Mouse (Mus musculus) urinary bladder, adult 2 months (tissue): ENCODE results near the gene Palm2. TPM values are rescaled to one million over a fixed set of nuclear protein-coding genes. Genes with fewer than 3 reads are reported as not detected.

Experiments
- DNase-seq: peaks from one replicate; pipeline ENCODE4 v3.0.0; 2022; ENCODE audit warnings: low spot score
- polyA plus RNA-seq: library from polyadenylated mRNA; depleted of rRNA; stranded (reverse); fragments of >200 nt; gene quantifications from 2 replicates; pipeline ENCODE4 v1.2.3, GENCODE M21; 2012

Gene Palm2
- polyA plus RNA-seq, 1 experiment, result 0.99 TPM

DNA sequence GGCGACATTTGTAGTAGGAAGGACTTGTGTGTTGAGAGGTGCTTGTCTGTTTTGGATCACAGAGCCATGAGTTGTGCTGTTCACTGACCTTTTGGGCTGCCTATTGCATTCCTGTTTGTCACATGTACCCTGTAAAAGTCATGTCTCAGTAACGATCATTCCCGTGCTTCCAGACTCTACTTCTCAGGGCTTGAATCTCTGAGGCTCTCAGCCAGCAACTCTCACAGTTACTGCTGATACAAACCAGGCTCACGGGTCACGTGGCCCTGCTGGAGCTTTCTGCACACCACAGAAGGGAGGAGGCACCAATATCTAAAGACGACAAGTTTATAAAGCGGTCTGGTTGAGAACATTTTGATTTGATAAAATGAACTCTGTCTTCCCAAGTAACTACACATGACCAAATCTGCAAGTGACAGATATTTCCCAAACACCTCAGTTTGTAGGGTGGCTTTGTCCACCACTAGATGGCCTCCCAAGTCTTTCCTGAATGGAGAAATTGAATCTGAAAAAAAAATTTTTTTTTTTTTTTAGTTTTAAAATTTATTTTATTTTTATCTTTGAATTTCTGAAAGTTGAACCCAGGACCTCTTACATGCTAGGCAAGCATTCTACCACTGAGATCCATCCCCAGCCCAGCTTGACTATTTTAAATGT, 236.9 kb downstream of the Palm2 start:
- DNase-seq, result no peak

DNA sequence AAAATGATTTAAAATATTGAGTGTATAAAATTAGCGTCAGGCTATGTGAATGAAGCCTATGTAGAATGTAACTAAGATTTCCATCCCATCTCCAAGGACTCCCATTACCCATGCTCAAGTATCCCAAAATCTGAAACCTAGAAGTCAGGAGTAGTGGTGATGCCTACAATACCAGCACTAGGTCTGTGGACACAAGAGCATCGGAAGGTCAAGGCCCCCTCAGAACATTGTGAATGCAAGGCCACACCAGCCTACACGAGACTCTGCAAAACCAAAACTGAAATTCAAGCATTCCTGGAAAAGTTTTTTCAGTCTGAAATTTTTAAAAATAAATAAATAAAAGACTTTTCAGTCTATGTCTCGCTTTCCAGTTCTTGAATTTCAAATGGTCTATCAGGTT, 238.5 kb downstream of the Palm2 start:
- no peak for DNase-seq

DNA sequence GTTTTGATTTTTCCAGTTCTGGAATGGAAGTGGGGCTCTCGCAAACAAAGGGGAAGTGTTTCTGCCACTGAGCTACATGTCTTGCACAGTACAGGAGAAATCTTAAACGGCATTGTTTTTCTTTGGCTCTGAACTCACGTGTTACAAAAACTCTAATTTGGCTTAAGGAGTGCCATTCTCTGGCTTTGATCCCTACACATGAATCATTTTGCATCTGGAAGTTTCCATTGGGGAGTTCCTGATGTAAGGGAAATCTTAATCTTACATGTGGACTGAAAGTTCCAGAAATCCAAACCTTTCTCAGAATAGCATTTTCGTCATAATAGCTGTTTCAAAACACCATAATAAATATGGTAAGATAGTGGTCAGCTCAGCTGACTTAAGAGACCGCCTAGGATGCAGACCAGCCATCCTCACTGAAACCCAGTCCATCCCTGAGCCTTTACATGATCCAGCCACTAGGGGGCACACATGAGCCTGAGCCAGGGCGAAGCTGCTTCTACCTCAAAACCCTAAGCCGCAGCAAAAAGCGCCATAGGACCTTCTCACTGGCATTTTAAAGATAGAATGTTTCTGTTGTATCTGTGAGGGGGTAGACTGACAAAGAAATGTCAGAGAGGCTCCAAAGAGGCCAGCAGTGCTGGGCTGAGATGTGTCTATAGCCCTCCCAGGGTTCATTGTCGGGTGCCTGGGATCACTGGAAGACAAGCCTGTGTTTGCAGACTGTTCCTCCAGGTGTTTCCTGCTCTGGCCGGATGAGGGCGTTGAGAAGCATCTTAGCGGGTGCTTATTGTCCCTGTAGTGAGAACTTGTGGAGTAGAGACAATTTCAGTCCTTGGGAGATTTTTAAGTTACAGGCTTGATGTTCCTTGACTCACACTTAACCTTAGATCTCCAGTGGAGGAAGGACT, 239.2 kb downstream of the Palm2 start:
- peak; percentile 66 for DNase-seq

DNA sequence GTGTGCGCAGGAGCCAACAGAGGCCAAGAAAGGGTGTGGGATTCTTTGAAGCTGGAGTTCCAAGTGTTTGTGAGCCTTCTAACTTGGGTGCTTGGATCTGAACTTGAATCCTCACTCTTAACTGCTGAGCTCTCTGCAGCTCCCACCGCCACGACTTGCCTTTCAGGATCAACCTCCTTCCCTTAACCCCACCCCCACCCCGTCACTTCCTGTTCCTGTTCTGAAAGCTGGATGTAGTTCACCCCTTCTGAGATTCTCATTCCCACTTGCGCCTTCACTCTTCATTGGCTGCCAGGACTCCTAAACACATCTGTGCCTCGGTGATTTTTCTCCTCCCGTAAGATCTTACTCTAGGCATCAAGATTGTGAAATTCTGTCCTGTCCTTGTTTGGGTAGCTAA, 240.3 kb downstream of the Palm2 start:
- no peak for DNase-seq

DNA sequence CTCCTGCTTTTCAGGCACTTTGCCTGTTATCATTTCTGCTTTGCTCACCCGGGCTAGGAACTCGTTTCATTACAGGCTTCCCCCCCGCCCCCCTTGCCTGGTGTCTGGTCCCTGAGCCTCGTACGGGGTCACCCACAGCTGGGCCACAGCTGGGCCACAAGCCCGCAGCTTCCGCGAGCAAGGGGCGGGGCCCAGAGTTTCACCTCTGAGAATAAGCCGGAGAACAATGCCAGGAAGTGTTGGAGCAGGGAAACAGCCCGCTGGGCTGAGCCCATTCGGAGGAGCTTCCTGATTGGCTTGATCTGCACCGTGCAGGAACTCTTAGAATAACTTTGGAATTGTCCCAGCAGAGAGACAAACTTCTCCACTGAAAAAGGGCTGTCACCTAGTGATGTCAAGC, 241.3 kb downstream of the Palm2 start:
- no peak for DNase-seq

DNA sequence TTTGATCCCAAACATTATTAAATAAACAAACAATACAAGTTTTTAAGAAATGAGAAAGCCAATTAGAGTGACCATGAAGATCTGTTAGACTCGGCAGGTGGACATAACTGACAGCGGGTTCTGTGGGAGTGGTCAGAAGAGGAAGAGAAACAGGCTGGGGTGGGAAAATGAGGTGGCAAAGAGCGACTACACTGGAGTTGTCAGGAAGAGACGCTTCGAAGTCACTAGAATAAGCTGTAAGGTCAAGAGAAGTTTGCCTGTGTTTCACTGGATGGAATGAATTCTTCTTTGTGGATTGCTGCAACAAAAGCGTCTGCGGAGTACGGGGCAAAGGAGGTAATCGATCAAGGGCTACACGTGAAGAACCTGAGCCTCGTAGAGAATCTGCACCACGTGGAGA, 243.9 kb downstream of the Palm2 start:
- DNase-seq, result no peak

DNA sequence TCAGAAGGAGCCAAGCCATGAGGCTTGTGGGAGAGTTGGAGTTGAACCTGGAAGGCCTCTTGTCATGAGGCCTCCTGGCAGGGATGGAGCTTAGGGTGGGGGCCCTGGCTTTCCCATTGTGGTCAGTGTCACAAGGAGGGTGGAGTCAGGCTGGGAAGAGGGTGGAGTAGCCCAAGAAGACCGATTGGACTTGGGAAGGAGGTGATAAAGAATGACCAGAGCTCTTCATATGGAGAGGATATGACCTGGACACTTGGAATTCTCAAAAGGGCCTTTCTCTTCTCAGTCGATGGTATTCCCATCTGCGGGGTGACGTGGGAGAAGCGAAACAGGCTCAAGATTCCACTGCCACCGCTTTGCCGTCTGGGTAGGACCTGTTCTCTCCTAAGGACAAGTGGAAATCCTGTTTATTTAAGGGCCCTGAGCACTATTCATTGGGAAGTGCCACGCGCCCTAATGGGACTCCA, 245.0 kb downstream of the Palm2 start:
- DNase-seq, result no peak

DNA sequence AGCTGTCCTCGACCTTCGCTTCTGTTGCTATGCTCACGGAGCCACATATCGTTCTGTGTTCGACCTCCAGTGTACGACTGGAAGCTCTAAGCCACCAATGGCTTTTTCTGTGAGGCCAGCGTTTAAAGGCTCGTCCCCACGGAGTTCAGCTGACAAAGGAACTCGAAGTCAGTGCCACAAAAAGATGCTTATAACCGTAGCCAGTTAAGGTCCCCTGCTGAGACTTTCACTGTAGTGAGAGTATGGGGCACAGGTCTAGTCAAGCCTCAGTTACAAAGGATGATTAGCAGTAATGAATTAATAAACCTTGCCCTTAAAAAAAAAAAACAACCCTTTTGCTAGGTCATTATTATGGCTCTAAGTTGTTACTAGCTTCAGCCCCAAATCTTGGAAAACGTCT, 246.1 kb downstream of the Palm2 start:
- DNase-seq, result no peak

DNA sequence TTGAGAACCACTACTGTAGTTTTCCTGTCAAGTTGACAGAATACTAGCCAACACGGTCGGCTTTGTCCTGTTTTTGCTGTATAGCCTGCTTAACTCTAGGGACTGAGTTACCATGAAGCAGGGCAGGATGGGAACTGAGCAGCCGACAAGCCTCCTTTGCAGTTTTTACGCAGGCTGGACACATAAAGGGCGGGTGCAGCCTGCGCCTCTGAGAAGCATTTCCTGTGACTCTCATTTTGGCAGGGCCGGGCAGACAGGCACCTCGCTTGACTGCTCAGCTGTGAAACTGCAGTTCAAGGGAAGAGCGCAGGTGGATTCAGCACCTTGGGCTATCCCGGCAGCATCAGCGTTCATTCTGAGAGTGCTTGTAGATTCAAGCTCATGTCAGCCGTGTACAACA, 247.5 kb downstream of the Palm2 start:
- no peak for DNase-seq

DNA sequence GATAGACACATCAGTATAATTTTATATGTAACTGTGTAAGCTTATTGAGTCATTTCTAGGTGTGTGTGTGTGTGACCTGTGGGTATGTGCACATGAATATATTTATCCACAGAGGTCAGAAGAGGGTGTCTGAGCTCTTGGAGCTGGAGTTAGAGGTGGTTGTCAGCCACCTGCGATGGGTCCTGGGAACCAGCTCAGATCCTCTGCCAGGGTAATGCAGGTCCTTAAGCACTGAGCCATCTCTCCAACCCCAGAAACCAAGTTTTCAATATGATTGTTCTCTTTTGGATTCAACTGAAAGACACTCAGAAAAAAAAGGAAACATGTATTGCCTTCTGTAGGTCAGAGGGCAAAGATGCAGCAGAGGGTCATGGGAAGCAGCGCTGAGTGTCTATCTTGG, 248.3 kb downstream of the Palm2 start:
- no peak for DNase-seq

DNA sequence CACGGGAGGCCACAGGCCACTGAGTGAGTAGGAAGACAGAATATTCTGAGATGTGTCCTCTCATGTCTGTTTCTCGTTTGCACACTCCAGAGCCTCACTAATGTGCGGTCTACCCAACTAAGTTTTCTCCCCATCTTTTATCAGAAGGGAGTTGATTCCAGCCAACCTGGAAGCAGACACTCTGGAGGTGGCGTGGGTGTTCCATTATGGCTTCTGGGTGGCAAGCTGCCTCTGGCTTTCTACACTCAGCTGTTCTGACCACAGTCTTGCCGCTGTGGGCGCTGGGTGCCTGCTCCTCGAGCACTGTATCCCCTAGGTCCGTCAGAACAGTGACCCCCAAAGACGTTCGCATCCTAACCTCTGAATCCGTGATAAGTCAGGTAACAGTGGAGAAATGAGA, 248.9 kb downstream of the Palm2 start:
- DNase-seq, result no peak

DNA sequence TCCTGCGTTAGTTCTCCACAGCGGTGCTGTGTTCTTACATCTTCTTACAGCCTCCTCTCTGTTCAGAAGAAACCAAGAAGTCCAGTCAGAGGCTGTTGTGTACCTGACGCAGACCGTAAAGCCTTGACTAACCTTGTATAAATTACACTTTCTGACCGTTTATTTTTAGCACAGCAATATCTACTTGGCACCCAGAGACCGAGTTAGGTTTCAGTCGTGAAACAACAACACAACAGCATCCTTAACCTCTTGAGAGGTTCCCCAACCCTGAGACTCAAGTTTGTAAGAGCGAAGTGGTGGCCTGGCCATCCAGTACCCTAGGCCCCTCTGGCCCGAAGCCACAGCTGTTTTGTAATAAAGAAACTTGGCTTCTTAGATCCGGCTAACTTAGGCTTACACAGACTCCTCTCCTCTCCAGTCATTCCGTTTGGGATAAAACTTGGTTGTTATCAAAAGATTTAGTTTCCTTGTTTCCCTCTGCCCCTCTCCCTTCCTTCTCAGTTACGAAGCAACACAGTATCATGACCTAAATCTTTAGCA, 250.7 kb downstream of the Palm2 start:
- DNase-seq, result no peak

DNA sequence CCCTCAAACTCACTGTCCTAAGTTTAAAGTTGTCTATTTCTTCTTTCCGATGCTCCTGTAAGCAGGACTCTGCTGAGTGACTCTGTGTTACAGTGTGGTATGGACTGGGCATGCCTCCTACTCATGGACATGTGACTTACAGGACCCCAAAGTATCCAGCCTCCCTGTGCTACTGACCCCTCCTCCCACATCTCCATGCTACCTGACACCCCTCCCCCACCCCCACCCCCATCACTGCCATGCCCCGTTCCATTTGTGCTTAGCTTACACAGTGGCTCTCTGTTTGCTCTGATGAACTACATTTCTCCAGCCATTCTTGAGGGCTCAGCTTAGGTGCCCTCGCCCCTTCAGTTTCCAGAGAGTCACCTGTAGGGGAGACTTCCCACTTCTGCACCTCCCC, 252.7 kb downstream of the Palm2 start:
- no peak for DNase-seq

DNA sequence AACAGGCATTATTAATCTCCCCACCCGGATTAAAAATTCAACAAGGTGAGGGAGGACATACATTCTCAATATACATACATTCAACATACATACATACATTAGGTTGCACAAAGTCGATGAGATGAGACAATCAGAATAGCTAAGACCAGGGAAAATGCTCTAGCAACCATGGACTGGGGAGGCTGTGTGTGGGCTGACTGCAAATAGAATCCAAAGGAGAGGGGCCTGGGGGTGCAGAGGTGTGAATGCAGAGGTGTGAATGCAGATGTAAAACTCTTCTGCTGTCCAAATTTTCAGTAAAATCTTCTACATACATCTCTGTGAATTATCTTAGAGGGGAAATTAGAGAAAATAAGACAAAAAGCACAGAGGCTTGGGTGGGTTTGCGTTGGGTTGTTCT, 253.5 kb downstream of the Palm2 start:
- DNase-seq, result no peak

DNA sequence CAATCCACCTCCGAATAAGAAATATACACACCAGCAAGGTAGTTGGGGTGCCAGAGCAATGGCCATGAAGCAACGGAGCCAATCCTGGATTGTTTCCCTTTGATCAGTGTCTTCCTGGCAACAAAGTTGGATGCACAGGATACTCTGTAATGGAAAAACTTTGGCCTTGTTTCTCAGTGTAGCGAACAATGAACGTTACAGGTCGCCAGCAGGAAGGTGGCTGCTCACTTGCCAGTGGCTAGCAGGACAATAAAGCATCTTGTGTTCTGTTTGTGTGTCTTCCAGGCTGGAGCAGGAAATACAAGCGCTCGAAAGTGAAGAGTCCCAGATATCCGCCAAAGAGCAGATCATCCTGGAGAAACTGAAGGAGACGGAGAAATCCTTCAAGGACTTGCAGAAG, 254.1 kb downstream of the Palm2 start:
- no peak for DNase-seq

DNA sequence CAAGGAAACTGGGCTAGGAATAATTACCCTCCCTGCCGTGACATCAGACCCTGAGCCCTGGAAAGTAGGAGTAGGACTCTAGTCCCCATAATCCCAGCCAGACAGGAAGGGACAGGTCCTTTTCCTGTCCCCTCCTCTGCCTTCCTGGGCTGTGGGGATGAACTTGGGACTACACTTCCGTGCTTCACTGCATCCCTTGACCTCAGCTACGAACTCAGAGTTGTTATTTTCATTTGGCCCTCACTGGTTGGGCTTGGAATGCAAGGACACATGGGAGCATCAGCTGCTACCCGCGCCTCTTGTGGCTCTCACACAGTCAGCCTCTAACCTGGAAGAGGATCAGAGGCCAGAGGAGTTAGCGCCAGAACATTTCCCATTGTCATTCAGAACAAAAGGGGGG, 256.0 kb downstream of the Palm2 start:
- DNase-seq, result no peak

DNA sequence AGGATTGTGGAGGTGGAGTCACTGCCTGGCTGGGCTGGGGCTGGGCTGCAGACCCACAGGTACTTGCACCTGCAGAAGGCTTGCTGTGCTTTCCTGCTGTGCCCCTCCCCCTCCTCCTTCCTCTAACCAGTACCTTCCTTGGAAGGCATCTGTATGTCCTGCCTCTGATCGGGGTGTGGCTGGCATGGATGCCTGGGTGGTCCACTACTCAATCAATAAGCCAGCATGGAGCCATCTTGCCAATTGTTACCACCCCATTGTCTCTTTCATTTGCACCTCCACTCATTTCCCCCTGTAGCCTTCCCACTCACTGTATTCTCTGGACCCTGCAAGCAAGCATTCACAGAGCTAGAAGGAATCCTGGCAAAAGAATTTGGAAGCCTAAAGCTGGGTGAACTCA, 256.8 kb downstream of the Palm2 start:
- no peak for DNase-seq

DNA sequence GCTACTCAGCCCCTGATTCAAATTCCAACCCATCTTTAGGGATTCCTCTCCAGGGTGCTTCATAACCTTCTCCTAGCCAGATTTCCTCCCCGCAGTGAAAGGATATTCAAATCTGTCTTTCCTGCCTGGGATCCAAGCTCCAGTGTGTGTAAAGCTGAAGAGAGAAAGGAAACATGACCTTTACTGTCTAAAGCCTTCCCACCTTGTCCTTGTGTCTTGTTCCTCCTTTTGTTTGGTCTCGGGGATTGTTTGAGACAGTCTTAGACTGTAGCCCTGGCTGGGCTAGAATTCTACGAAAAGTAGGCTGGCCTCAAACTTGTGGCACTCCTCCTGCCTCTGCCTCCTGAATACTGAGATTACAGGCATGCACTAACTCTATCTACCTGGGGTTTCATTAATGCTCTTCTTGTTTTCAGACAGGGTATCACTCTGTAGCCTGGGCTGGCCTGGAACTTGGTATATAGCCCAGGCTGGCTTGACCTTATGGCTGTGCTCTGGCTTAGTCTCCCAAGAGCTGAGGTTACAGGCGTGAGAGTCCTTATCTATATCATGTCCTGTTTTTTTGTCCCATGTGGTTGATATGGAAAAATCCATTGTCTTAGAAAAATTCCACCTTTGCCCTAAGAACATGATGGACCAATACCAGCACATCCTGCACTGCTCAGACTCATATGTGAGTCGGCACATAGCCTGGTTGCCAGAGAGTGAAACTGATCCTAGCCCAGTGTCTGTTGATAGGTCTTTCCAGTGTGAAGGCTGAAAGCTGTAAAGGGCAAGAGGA, 260.5 kb downstream of the Palm2 start:
- DNase-seq, result no peak

DNA sequence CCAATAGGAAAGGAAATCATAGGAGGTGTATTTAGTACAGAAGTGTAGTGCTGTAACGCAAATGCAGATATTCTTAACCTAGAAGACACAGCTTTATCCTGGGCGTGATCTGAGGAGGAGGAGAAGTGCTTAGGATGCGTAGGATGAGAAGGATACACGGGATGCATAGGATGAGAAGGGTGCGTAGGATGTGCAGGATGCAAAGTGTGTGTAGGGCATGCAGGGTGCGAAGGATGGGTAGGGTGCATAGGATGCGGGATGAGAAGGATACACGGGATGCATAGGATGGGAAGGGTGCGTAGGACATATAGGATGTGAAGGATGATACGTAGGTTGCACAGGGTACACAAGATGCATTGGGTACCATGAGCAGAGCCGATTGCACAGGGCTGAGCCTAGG, 262.9 kb downstream of the Palm2 start:
- DNase-seq, result no peak

DNA sequence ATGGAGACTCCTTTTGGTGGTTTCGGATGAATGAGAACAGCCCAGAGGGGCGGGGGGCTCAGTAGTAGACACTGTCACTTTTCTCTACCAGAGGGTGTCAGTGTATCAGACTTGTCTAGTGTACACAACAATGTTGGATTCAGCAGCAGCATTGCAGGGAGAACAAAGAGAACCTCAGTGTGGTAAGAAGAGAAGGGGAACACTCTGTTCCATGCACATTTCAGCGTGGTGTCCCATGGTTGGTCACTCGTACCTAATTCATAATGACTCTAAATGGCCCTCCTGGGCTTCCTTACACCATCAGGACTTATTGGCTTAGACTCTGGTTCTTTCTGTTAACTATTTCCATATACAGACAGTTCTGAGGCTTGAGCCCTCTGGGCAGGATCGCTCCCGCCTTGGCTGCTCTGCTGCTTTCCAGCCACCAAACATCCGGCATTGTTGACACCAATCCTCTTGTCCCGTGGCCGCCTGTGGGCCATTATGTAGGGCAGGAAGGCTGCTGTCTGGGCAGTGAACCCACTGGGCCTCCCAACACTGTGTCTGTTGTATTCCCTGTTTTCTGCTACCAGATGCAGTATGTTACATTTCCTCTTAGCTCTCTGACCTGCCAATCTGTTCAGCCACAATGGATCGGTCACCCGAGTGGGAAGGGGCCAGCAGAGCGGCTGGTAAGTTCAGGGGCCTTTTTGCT, 264.0 kb downstream of the Palm2 start:
- DNase-seq, result no peak

DNA sequence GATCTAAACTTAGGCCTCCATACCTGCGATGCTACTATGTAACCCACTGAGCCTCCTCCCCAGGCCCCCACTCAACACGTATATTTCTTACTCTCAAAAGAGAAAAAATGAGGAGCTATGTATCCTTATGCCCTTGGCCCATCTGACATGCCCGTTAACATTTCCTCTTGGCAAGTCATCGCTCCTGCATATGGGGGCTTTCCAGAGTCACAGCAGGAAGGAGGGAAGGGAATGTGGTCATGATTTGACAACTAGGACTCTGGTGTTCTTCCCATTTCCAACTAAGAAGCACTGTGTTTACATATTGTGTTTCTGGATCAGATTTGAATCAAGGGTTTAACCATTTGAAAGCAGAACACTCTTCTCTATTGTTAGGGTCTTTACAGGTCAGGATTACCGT, 267.5 kb downstream of the Palm2 start:
- no peak for DNase-seq
